Mouse (Mus musculus) cortical plate, adult 2 months (tissue): ENCODE results near the gene Tex44. TPM values are rescaled to one million over a fixed set of nuclear protein-coding genes. Genes with fewer than 3 reads are reported as not detected.

Experiments used
- H3K27ac ChIP-seq: fragments of 200-500 bp; 2 replicates; pipeline ENCODE4 v1.5.1; 2012; ENCODE audit warnings: low read length, control low read depth, inconsistent platforms; ENCODE audit not compliant: insufficient read depth
- H3K4me1 ChIP-seq: fragments of 200-500 bp; 2 replicates; pipeline ENCODE4 v1.6.1; 2011; ENCODE audit warnings: low read length; ENCODE audit not compliant: control insufficient read depth, insufficient read depth
- H3K4me3 ChIP-seq: fragments of 200-500 bp; 2 replicates; pipeline ENCODE4 v1.5.1; 2011; ENCODE audit warnings: mild to moderate bottlenecking, low read length, control low read depth; ENCODE audit not compliant: insufficient read depth
- CTCF ChIP-seq: fragments of 200-500 bp; IDR thresholded peaks from 2 replicates; pipeline ENCODE4 v1.5.1; 2011; ENCODE audit warnings: mild to moderate bottlenecking, control low read depth, low read length; ENCODE audit not compliant: insufficient read depth; ENCODE audit errors: extremely low read depth
- POLR2A ChIP-seq: fragments of 200-500 bp; IDR thresholded peaks from 2 replicates; pipeline ENCODE4 v1.6.1; 2011; ENCODE audit warnings: mild to moderate bottlenecking, low read length, control low read depth; ENCODE audit not compliant: insufficient read depth; ENCODE audit errors: extremely low read depth
- polyA plus RNA-seq: library from polyadenylated mRNA; depleted of rRNA; stranded (reverse); fragments of >200 nt; gene quantifications from 2 replicates; pipeline ENCODE4 v1.2.3, GENCODE M21; 2012

Tex44 gene
- polyA plus RNA-seq, 1 experiment = not detected

- TF ChIP-seq CTCF (no peak), POLR2A (no peak)
- Histone ChIP-seq H3K4me3 (peak overlapping the region; percentile 39), H3K4me1 (0 out of 2 replicates have a peak, but pooled peaks cover 2% of the 10 kb centered on the region), H3K27ac (peak overlapping the region; percentile 100)
Observed at GRCm38 (mm10) chr1:86441724-86441979, 15.5 kb downstream of the Tex44 start.

- H3K27ac ChIP-seq = peak overlapping the region; percentile 100
- peak overlapping the region; percentile 39 for H3K4me3 ChIP-seq
- H3K4me1 ChIP-seq = 0 out of 2 replicates have a peak, but pooled peaks cover 2% of the 10 kb centered on the region
- TF ChIP-seq POLR2A = 0 out of 2 replicates have a peak, but pooled peaks have one; percentile 35
- TF ChIP-seq CTCF = no peak
Observed at GRCm38 (mm10) chr1:86441980-86442831, 16.1 kb downstream of the Tex44 start.

- peak overlapping the region; percentile 100 for H3K27ac ChIP-seq
- TF ChIP-seq CTCF (no peak), POLR2A (no peak)
- H3K4me3 ChIP-seq = peak overlapping the region; percentile 39
- H3K4me1 ChIP-seq = 0 out of 2 replicates have a peak, but pooled peaks cover 2% of the 10 kb centered on the region
Observed at GRCm38 (mm10) chr1:86442832-86443231, 16.7 kb downstream of the Tex44 start.

GRCm38 (mm10) chr1:86443386-86444172, 17.4 kb downstream of the Tex44 start:
- H3K4me1 ChIP-seq = 0 out of 2 replicates have a peak, but pooled peaks cover 2% of the 10 kb centered on the region
- H3K27ac ChIP-seq = peak overlapping the region; percentile 100
- TF ChIP-seq POLR2A (no peak), CTCF (no peak)
- H3K4me3 ChIP-seq = peak overlapping the region; percentile 39; the same call in 1 of the 2 replicates

DNA sequence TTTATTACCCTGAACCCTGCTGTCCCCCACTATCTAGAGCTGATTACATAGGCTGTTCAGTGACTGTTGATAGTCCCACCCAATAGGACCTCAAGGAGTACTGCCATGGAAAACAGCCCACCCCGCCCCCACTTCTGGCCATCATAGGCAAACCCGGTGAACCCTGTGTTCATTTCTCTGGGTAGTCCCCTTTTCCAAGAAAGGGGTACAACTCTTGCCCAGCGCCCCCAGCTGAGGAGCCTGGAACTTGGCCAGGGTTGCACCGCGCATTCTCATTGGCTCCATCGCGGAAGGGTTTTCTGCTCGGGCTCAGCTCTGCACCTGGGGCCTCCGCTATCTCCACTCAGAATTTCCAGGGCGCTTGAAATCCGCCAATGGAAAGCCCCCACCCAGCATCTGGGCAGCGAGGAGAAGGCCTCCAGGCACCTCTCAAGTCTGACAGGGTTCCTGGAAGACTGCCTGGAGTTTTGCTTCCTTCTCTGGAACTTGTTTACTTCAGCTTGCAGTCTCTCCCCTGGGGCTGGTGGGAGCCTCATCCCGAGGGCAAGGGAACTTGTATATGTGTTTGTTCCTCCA, 21.6 kb downstream of the Tex44 start:
- H3K4me1 ChIP-seq = 0 out of 2 replicates have a peak, but pooled peaks cover 2% of the 10 kb centered on the region
- H3K4me3 ChIP-seq = no peak overlapping the region
- TF ChIP-seq CTCF (no peak), POLR2A (no peak)
- peak overlapping the region; percentile 30; the same call in 1 of the 2 replicates for H3K27ac ChIP-seq

- TF ChIP-seq POLR2A = no peak
- no peak for TF ChIP-seq CTCF
- Histone ChIP-seq H3K4me1 (no peaks in the 10 kb centered on the region), H3K4me3 (no peak overlapping the region), H3K27ac (peak overlapping the region; percentile 30; the same call in 1 of the 2 replicates)
Observed at GRCm38 (mm10) chr1:86448272-86448671, 22.1 kb downstream of the Tex44 start.

- no peaks in the 10 kb centered on the region for H3K4me1 ChIP-seq
- no peak overlapping the region for H3K4me3 ChIP-seq
- TF ChIP-seq POLR2A = no peak
- no peak for TF ChIP-seq CTCF
- H3K27ac ChIP-seq = no peak overlapping the region
Observed at GRCm38 (mm10) chr1:86449966-86450365, 23.8 kb downstream of the Tex44 start.

DNA sequence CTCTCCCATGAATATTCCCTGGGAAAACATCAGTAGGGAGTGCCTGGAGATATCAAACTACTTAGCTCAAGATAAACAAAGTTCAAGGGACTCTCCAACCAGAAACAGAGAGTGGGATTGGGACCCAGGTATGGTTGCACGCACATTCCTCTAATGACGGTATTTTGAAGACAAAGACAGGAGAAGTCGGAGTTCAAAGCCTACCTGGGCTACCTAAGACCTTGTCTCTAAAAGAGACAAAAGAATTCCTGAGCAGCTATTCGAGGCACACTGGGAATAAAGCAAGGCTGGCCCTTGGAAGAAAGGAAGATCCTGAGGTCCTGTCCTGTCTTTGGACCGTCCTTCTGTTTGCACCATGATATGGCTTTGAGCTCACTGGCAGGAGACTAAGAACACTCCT, 26.6 kb downstream of the Tex44 start:
- Histone ChIP-seq H3K27ac (no peak overlapping the region), H3K4me1 (no peaks in the 10 kb centered on the region), H3K4me3 (no peak overlapping the region)
- TF ChIP-seq POLR2A (no peak), CTCF (no peak)

DNA sequence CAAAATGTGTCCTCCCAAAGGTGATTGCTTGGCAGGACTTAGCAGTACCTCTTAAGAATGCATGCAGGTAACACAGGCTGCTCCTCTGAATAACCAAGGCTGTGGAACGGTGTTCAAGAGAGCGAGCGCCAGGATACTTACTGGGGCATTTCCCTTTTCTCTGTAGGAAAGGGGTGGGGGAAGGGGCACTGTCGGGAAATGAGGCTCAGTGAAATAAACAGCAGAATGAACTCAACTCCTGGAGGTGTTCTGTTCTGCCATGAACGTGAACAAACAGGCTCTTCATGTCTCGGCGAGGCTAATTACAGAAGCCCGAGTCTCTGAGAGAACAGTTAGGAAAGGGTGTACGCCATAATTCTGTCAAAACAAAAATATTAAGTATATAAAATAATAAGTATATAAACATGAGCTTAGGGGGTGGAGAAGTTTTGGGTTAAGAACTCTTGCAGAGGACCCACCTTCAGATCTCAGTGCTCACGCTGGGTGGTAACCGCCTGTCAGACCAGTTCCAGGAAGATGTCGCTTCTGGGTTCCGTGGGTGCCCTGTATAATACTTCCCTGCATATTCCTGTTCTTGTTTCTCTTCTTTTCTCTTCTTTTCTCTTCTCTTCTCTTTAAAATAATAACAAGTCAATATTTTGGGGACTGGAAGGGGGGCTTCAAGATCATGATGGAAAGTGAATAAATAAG, 30.9 kb downstream of the Tex44 start:
- H3K27ac ChIP-seq = no peak overlapping the region
- TF ChIP-seq POLR2A (no peak), CTCF (no peak)

More for the DNA sequence above, 30.9 kb downstream of the Tex44 start:
- no peak overlapping the region for H3K4me3 ChIP-seq
- no peaks in the 10 kb centered on the region for H3K4me1 ChIP-seq
